Mouse (Mus musculus) granulocyte monocyte progenitor cell, adult 5-6 weeks (primary cell): ENCODE measurements at regions not wholly inside any gene's neighbourhood (a gene's known extent, or its start where the extent isn't known, plus 50 kb on each side); places are given as distances from the start of the nearest gene placed in this dataset.

Source experiments
- ATAC-seq: replicated peaks from 2 replicates; pipeline ENCODE4 v1.8.0; 2016; ENCODE audit warnings: mild to moderate bottlenecking, moderate TSS enrichment, inconsistent platforms; ENCODE audit not compliant: poor library complexity, severe bottlenecking

DNA sequence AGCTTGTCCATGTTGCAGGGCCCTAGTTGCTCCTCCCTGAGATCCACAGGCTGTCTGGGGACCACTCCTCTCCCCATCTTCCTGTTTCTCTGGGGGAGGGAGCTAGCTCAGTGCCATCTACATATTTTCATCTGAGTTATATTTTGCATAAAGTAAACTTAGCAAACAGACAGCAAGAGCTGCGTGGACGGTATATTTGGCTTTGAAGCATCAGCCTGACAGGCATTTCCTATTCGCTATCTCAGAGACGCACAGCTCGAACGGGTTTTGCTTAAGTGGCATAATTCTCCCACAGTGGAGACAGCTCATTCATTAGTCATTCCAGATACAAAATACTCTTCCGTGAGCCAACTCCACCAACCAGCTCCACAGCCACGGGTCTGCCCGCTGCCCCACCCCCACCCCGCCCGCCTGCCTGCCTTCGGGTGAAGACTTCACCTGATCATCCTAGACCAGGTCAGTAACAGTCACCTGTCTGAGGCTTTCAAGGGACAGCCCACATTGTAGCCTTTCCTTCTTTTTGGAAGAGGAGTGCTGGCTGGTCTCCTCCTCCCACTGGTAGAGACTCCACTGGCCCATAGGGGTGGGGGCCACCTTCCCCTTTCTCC lies 64.5 kb upstream of the Vps8 start:
- ATAC-seq, result peak; percentile 33; the same call in 1 of the 2 replicates

DNA sequence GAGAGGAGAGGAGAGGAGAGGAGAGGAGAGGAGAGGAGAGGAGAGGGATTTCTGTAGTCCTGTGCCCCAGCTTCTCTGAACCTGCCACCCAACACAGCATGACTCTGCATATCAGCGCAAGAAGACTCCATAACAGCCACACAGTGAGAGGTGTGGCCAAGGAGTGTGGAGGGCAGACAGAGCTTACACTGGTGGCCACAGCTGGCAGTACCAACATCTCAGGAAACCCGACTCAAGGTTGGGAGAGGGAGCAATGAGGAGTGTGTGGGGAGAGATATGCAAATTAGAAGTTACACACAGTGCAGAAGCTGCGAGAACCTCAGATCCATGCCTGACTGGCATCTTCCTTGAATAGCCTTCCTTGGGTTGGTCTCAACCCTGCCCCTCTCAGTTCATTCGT lies 63.5 kb upstream of the Vps8 start:
- ATAC-seq, result peak; percentile 64

DNA sequence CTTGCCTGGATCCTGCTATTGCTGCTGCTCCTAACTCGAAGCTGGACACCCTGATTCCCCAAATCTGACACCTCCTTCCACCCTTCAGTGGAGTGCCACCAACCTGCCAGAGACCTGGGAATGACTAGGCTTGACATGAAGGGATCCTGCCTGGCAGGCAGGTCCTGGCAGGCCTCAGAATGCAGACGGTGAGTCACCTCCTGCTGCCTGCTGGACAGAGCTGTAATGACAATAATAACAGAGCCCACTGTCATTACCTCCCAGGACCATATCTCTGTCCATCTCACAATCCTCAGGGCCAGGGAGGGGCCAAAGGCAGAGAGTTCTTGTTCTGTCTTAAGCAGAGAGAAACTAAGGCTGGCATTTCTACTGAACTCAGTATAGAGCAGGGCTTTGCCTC lies 61.5 kb upstream of the Vps8 start:
- no peak for ATAC-seq

DNA sequence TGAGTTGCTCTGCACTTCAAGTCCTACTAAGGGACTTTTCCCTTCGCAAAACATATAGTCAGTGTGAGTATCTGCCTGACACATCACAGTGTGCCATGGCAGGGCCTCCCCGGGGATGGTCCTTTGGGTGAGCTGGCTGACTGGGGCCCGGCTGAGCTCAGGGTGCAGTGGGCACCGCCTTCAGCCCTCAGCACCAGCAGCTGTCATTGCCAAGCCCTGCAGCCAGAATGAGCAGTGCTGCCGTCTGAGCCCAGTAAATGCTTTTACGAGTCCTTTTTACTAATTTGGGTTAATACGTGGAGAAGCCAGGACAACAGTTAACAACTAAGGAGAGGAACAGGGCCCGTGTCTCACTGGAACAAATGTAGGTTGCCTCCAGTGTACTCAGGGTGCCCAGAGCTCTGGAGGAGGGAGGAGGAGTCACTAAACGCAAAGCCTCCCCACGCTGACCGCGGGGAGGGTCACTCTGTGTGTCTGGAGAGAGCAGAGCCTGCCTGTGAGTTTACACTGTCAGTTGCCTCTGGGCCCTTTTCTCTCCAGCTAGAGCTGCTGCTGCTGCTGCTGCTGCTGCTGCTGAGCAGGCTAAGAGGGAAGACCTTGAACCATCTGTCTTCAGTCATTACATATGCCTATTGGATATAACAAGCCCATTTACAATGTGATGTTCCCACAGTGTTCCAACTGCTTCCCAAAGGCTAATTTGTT lies 60.1 kb upstream of the Vps8 start:
- ATAC-seq, result no peak

GRCm38 (mm10) chr16:21364885-21365284 lies 58.0 kb upstream of the Vps8 start:
- ATAC-seq, result no peak

GRCm38 (mm10) chr16:21367449-21367848 lies 55.5 kb upstream of the Vps8 start:
- ATAC-seq, result no peak

DNA sequence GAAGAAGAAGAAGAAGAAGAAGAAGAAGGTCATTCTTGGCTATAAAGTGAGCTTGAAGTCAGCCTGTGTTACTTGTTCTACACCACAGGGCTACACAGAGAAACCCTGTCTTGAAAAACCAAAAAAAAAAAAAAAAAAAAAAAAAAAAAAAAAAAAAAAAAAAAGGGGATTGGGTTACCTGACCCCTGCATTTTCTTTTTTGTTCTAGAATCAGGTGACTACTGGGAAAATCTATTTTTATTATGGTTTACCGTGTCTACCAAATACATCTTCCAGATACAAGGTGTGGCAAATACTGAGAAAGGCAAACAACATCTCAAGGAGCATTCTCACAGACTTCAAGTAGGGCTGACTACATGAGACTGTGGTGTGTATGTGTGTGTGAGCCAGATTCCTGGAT lies 54.1 kb upstream of the Vps8 start:
- no peak for ATAC-seq

- no peak for ATAC-seq
Observed at GRCm38 (mm10) chr16:21369569-21370512, 53.1 kb upstream of the Vps8 start.
